Comparison of ENCODE assay signal across 8 mouse cellular contexts in genomic region chr11:109331424-109331824, GRCm38 (mm10). TPM values are rescaled to one million over a fixed set of nuclear protein-coding genes. Genes with fewer than 3 reads are reported as not detected.
A peak's percentile ranks its signal among the peaks of the same experiment; 100 is the strongest.
DNase-seq lines count a peak whose midpoint lies in the region; ATAC-seq lines count a peak whose summit lies in the region.

No protein-coding gene starts in this region.

- peaks cover 12% of the 10 kb centered on the region for H3K4me1 ChIP-seq in heart, embryonic 13.5 days
- peaks cover 17% of the 10 kb centered on the region for H3K4me1 ChIP-seq in liver, embryonic 13.5 days (replicated peaks)
- H3K4me1 ChIP-seq in stomach, embryonic 16.5 days (ENCODE audit: control insufficient read depth, insufficient read depth, low read length), result no peaks in the 10 kb centered on the region

- H3K9me3 ChIP-seq in heart, embryonic 13.5 days, result no peaks in the 10 kb centered on the region
- no peaks in the 10 kb centered on the region for H3K9me3 ChIP-seq in liver, embryonic 13.5 days (replicated peaks)
- H3K9me3 ChIP-seq in stomach, embryonic 16.5 days (replicated peaks; ENCODE audit: control insufficient read depth, low read length), result no peaks in the 10 kb centered on the region

- no peaks in the 10 kb centered on the region for H3K27me3 ChIP-seq in heart, embryonic 13.5 days (replicated peaks)
- 0 out of 2 replicates have a peak, but pooled peaks cover 3% of the 10 kb centered on the region for H3K27me3 ChIP-seq in liver, embryonic 13.5 days
- no peaks in the 10 kb centered on the region for H3K27me3 ChIP-seq in stomach, embryonic 16.5 days (ENCODE audit: control insufficient read depth, insufficient read depth, low read length)

- no peaks in the 10 kb centered on the region for H3K36me3 ChIP-seq in heart, embryonic 13.5 days
- no peaks in the 10 kb centered on the region for H3K36me3 ChIP-seq in liver, embryonic 13.5 days
- H3K36me3 ChIP-seq in stomach, embryonic 16.5 days (ENCODE audit: control insufficient read depth, insufficient read depth, low read length), result no peaks in the 10 kb centered on the region

- H3K9ac ChIP-seq in heart, embryonic 13.5 days, result peak overlapping the region; percentile 74
- peak overlapping the region; percentile 60 for H3K9ac ChIP-seq in liver, embryonic 13.5 days
- peak overlapping the region; percentile 52 for H3K9ac ChIP-seq in stomach, embryonic 16.5 days (ENCODE audit: low read length)

- no peak overlapping the region for H3K27ac ChIP-seq in heart, embryonic 13.5 days (replicated peaks)
- no peak overlapping the region for H3K27ac ChIP-seq in liver, embryonic 13.5 days
- no peak overlapping the region for H3K27ac ChIP-seq in stomach, embryonic 16.5 days (ENCODE audit: low read length)

- peak overlapping the region; percentile 72 for H3K4me2 ChIP-seq in heart, embryonic 13.5 days
- peak overlapping the region; percentile 71 for H3K4me2 ChIP-seq in liver, embryonic 13.5 days
- H3K4me2 ChIP-seq in stomach, embryonic 16.5 days (ENCODE audit: low read depth, low read length), result peak overlapping the region; percentile 61

- H3K4me3 ChIP-seq in heart, embryonic 13.5 days, result peak overlapping the region; percentile 49
- H3K4me3 ChIP-seq in liver, embryonic 13.5 days (replicated peaks), result peak overlapping the region; percentile 55
- H3K4me3 ChIP-seq in stomach, embryonic 16.5 days (replicated peaks; ENCODE audit: low read length), result peak overlapping the region; percentile 43

- DNase-seq in CD4-positive helper T cell, adult 2 months (ENCODE audit: low read depth, low spot score), result peak; percentile 94
- peak; percentile 66 for DNase-seq in brain, embryonic 18.5 days (ENCODE audit: low read depth, low spot score)
- peak; percentile 98 for DNase-seq in kidney, postnatal 10 days
- DNase-seq in liver, embryonic 13.5 days, result peak; percentile 82
- DNase-seq in neural tube, embryonic 10.5 days (ENCODE audit: extremely low spot score, low spot score), result peak; percentile 91

- WGBS in heart, embryonic 13.5 days, result 5% methylated on average over 6 of the region's 6 CpGs
- WGBS in liver, embryonic 13.5 days (ENCODE audit: insufficient replicate concordance), result 2% methylated on average over 6 of the region's 6 CpGs
- 4% methylated on average over 6 of the region's 6 CpGs for WGBS in stomach, embryonic 16.5 days

- peak; percentile 87 for ATAC-seq in erythroid progenitor cell, adult 5-6 weeks (replicated peaks; ENCODE audit: low FRiP score, poor library complexity, severe bottlenecking)
- peak; percentile 72; the same call in 1 of the 2 replicates for ATAC-seq in heart, embryonic 13.5 days (ENCODE audit: extremely low read depth, insufficient number of reproducible peaks, low FRiP score, low TSS enrichment)
- peak; percentile 91 for ATAC-seq in liver, embryonic 13.5 days (ENCODE audit: low read depth)
- peak; percentile 93 for ATAC-seq in stomach, embryonic 16.5 days (ENCODE audit: insufficient read depth, low FRiP score)

RNA-seq across cellular contexts. Expression of gene Gna13, which starts 31.2 kb away (rescaled TPM):
- 41.1 and 46.5 TPM in 2 replicates for total RNA-seq in erythroid progenitor cell, adult 5-6 weeks (2015; ENCODE audit: low replicate concordance)
- total RNA-seq in erythroid progenitor cell, adult 5-6 weeks (2017; ENCODE audit: low replicate concordance), result 37.9 and 40.1 TPM in 2 replicates
- 17.8 and 18.6 TPM in 2 replicates for polyA plus RNA-seq in heart, embryonic 13.5 days (2015; fragmentation: Nextera tagmentation; extraction: Ambion mirVana)
- polyA plus RNA-seq in liver, embryonic 13.5 days (2015; fragmentation: Nextera tagmentation; extraction: Ambion mirVana), result 14.3 and 15.9 TPM in 2 replicates
- polyA plus RNA-seq in stomach, embryonic 16.5 days (2015; fragmentation: Nextera tagmentation; extraction: Ambion mirVana), result 28.8 and 32.8 TPM in 2 replicates

RNA-seq across cellular contexts. Expression of gene Rgs9, which starts 33.5 kb away (rescaled TPM):
- not detected in 2 replicates for total RNA-seq in erythroid progenitor cell, adult 5-6 weeks (2015; ENCODE audit: low replicate concordance)
- total RNA-seq in erythroid progenitor cell, adult 5-6 weeks (2017; ENCODE audit: low replicate concordance), result not detected in 2 replicates
- 0.60 and 0.64 TPM in 2 replicates for polyA plus RNA-seq in heart, embryonic 13.5 days (2015; fragmentation: Nextera tagmentation; extraction: Ambion mirVana)
- polyA plus RNA-seq in liver, embryonic 13.5 days (2015; fragmentation: Nextera tagmentation; extraction: Ambion mirVana), result 0.07 and 0.09 TPM in 2 replicates
- 2.1 and 2.3 TPM in 2 replicates for polyA plus RNA-seq in stomach, embryonic 16.5 days (2015; fragmentation: Nextera tagmentation; extraction: Ambion mirVana)
